Mouse (Mus musculus) naive thymus-derived CD4-positive, alpha-beta T cell, adult 2 months (primary cell): ENCODE measurements around the gene Has3.
"Not testable (repeated sequence)": the region's sequence is repeated elsewhere in the genome, so short reads cannot be mapped to it uniquely, and the experiment has no call there.

Experiments
- DNase-seq: peaks from one replicate; pipeline ENCODE4 v3.0.0-alpha.2; 2011; ENCODE audit warnings: low read depth

The Has3 gene

DNA sequence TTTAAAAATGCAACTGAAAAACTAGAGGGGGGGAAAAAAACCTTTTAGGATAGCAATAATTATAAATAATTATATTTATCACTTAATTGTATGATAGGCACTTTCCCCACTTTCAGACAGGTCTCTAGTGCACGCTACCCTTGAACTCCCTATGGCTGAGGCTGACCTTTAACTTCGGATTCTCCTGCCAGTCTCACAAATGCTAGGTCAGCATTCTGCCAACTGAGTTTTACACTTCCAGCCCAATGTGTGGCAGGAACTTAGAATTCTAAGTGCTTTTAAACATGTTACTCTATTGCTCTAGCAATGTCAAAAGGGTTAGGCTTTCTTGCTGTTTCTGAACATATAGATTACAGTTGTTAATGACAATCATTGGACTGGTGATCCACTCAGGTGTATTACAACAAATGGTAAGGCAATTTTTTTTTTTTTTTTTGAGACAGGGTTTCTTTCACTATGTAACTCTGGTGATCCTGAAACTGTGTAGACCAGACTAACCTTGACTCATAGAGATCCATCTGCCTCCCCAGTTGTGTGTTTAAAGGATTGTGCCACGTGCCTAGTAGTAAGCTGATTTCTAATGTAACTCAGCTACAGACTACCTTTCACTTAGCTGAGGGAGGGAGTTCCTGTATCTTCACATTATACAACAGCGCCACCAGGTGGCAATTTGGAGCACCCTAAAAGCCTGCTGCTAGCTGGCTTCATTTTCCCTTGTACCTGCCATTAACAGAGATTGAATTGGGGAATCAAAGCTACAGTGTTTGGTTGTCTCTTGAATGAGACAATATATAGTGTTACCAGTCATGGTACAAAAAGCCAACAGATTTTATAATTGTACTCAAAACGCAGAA is 17.5 kb downstream of the Has3 start:
- DNase-seq, result peak; percentile 91

DNA sequence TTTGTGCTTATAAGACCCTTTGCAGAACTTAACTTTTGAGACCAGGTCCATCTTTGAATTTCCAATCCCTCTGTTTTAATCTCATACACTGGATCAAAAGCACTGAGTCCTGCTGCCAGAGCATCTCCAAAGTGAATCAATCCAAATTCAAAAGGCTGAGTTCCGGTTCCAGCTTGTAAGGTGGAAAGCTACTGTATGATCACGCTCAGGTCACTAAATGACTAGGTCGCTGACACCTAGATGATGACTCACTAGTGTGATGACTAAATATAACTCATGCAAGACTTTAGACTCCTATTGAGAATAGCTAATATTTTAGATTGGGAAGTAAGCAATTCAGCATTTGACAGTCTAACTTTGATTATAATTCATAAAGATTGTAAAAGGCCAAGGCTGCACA is 18.8 kb downstream of the Has3 start:
- DNase-seq, result no peak

GRCm38 (mm10) chr8:106892210-106892805 is 22.3 kb downstream of the Has3 start:
- DNase-seq, result peak; percentile 56

GRCm38 (mm10) chr8:106892806-106893451 is 22.9 kb downstream of the Has3 start:
- no peak for DNase-seq

- peak; percentile 93 for DNase-seq
Measured at GRCm38 (mm10) chr8:106893481-106894156, 23.6 kb downstream of the Has3 start, which contains the start of gene Utp4. Gene Utp4 (plus strand): TSS chr8:106893636.

DNA sequence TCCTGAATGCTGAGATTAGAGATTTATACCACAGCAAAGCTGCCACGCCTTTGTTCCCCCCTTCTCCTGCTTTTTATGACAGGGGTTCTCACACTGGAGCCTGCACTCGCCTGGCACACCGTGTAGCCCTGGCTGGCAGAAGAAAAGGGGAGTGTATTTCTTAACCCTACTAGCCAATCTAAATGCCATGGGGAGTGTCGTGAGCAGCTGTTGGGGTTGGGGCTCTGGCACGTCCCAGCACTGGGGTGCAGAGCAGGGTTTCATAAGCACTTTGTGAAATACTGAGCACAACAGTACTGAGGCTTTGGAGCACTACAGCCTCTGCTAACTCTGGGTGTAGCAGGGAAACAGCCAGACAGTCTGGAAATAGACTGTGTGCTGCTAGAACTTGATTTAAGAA is 29.4 kb downstream of the Has3 start:
- DNase-seq, result no peak

DNA sequence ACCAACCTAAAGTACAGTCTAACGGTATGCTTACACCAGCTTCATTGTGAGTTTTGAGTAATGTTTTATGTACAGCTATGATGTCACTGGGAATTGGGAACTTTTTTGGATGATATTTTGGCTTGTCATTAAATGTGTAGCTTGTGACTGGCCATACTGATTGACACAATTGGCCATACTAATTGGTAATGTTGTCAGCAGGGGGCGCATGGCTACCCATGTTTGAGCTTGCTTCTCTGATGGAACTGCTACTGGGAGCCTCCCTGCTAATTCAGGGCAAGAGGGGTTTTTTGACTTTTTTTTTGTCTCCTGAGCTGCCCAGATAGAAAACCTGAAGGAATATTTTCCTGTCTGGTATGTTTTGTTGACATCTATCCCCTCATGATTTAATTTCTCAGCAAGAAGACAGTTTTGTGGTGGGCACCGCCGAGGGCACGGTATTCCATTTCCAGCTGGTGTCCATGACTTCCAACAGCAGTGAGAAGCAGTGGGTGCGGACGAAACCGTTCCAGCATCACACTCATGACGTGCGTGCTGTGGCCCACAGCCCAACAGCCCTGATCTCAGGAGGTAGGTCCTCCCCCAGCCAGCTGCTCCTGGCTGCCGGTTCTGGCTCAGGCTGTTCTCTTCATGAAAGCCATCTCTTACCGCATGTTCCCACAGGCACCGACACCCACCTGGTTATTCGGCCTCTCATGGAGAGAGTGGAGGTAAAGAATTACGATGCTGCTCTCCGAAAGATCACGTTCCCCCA is 35.9 kb downstream of the Has3 start:
- DNase-seq, result peak; percentile 64

- no peak for DNase-seq
Measured at GRCm38 (mm10) chr8:106906635-106907034, 36.6 kb downstream of the Has3 start.

DNA sequence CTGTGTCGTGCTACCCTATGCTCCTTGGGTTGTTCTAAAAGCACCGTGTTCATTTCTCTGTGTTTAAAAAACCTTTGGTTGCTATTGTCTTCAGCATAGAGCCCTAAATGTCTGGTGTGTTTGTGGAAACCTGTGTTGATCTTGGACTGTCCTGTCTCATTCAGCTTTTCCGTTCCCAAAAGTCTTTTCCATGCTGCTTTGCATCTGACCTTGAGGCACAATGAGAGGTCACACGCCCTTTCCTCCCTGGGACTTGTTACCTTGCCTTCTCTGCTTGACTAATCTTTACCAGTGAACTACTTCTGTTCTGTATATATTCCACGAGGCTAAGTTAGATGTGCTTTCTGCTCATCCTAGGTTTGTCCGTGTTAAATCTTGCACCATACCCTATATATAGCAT is 37.4 kb downstream of the Has3 start:
- DNase-seq, result no peak

DNA sequence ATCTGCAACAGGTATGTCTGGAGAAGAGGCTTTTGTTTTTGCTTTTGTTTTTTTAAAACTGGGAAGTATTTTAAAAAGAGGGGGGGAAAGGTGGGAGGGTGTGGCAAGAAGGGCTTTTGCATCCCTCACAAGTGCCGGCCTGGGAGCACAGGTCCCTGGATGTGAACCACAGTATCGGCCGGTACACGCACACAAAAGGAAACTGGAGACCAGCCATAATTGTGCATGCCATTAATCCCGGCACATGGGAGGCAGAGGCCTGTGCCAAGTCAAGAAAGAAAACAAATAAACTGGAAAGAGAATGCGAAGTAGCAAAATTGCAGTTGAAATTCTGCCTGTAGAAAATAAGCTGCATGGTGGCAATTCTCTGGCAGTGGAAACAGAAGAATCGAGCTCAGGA is 38.2 kb downstream of the Has3 start:
- no peak for DNase-seq

- no peak for DNase-seq
Measured at GRCm38 (mm10) chr8:106913631-106914030, 43.6 kb downstream of the Has3 start.

GRCm38 (mm10) chr8:106919721-106920394 is 49.8 kb downstream of the Has3 start:
- no peak for DNase-seq

DNA sequence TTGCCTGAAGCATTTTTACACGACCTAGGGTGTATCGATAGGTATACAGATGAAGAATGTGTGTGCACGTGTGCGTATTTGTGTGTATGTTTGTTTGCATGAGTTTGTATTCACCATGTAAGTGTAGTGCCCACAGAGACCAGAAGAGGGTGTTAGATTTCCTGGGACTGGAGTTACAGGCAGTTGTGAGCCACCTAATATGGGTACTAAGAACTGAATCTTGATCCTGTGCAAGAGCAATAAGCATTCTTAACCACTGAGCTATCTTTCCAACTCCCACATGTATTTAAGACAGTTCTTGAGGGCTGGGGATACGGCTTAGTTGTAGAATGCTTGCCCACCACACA is 50.3 kb downstream of the Has3 start:
- DNase-seq, result no peak

- DNase-seq, result no peak
Measured at GRCm38 (mm10) chr8:106924057-106924456, 54.0 kb downstream of the Has3 start.

- DNase-seq, result no peak
Measured at GRCm38 (mm10) chr8:106924904-106925349, 54.9 kb downstream of the Has3 start.

GRCm38 (mm10) chr8:106925446-106925845 is 55.4 kb downstream of the Has3 start:
- no peak for DNase-seq

DNA sequence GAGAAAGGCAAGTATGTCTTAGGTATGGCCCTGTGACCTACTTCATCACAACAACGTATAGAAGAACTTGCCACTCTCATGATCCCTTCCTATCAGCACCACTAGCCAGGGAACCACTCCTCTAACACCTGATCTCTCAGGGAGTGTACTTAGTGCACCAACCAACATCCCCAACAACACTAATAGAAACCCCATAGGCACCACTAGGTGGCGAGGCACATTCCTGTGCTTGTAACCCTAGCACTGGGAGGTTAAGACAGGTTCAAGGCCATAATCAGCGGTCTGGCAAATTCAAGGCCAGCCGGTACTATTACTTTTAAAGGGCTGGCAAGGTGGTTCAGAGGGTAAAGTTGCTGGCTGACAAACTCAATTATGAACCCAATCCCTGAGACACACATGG is 57.2 kb downstream of the Has3 start:
- DNase-seq, result peak; percentile 74

DNA sequence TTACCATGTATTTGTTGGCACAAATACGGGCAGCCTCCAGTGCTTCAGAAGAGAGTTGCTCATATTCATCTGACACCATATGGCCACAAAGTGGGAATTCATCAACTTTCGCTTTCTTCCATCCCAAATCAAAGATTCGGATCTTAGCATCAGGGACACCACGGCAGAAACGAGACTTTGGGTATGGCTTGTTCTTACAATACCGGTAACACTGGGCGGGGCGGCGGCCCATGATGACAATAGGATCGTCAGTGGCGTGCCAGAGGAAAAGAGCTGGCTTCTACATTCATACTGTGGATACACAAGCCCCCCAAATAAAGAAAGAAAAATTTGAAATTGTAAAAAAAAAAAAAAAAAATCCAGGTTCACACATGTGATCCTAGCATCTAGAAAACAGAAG is 58.1 kb downstream of the Has3 start:
- DNase-seq, result not testable (repeated sequence)

DNA sequence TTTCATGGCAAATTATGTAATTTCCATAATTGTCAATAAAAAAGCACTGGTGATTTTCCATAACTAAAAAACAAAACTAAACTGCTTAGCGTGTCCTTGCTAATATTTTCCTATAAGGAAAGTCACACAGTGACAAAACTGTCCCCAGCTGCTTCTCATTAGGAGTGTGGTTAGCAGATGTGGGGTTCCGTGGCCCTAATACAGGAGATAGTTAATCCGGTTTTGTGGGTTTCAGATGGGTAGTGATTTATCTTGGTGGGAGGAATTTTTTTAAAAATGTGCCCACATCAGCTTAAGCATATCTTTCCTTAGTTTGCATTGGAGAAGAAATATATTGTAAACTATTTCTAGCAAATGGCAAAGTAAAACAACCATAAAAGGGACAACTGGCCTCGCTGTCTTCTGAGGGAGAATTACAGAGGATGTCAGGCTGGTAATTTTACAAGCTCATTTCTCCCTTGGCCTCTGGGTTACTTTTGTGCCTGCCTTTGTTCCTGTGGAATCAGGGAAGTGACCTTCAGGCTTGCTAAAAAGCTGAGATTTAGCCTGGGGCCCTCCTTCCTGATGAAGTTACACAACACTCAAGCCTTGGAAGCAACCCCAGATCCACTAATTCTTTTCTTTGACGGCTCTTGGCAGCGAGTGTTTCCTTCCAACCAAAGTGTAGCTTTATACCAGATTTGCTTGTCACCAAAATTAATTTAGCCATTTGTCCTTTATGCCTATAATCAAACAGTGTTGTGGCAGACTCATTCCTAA is 59.3 kb downstream of the Has3 start:
- DNase-seq, result no peak

DNA sequence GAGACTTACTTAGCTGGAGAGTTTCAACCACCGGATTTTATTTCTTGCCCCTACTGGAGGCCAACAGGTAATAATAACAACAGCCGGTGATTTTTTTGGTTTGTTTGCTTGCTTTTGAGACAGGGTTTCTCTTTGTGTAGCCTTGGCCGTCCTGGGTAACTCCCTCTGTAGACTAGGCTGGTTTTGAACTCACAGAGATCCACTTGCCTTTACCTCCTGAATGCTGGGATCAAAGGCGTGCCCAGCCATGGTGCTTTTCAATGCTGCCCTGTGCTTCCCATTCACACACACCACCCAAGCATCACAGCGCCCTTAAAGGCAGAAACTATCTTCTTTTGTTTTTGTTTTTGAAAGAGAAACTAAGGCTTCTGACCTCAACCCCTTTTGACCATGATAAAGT is 59.9 kb downstream of the Has3 start:
- DNase-seq, result no peak
